ENCODE assay signal across 13 mouse cellular contexts in the genomic region with DNA sequence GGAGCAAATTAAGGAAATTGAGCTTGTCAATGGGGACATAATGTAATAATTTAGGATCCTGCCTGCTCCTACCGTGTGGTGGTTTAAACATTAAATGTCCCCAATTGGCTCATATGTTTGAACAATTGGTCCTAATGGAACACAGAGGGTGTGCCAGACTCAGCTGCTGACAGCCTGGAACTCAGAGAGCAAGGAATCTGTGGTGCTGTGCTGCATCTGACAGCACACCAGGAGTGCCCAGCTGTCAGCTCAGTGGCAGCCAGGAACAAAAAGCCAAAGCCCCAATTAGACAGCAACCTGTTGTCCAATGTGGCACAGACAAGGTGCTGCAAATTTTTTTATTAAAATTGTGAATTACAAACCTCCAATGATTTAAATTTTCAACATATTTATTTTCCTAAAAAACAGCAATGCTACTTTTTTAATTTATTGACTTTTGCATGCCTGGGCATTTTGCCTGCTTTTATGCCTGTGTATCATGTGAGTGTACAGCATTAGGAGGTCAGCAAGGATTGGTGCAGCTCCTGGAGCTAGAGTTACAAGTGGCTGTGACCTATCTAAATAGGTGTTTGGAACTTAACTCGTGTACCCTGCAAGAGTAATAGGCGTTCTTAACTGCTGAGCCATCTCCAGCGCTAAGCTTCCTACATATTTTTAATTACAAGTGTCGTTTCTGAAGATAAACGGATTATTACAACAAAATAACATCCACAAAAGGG.
DNase-seq lines count a peak whose midpoint lies in the region; ATAC-seq lines count a peak whose summit lies in the region.
"Had no signal": no experiment of that assay in that cellular context is flagged by ENCODE, and none has a peak within 500 bp of the region (broad histone marks: within the 10 kb centered on the region; RNA-seq: fewer than 3 reads in every experiment).

No protein-coding gene starts in this region.

- peak; percentile 69; the same call in 1 of the 2 replicates for ATAC-seq in midbrain, embryonic 12.5 days (ENCODE audit: low FRiP score, low read depth)
- ATAC-seq in hindbrain, embryonic 12.5 days (ENCODE audit: low FRiP score): peak; percentile 81
- ATAC-seq: liver, postnatal 0 days had no signal

- no peaks in the 10 kb centered on the region for H3K36me3 ChIP-seq in midbrain, embryonic 12.5 days
- no peaks in the 10 kb centered on the region for H3K36me3 ChIP-seq in midbrain, embryonic 10.5 days
- no peaks in the 10 kb centered on the region for H3K36me3 ChIP-seq in hindbrain, embryonic 12.5 days

- no peaks in the 10 kb centered on the region for H3K27me3 ChIP-seq in midbrain, embryonic 12.5 days
- no peaks in the 10 kb centered on the region for H3K27me3 ChIP-seq in midbrain, embryonic 10.5 days (ENCODE audit: low read depth, poor library complexity, severe bottlenecking)
- no peaks in the 10 kb centered on the region for H3K27me3 ChIP-seq in hindbrain, embryonic 12.5 days

- H3K4me2 ChIP-seq in midbrain, embryonic 12.5 days (replicated peaks): no peak overlapping the region
- no peak overlapping the region for H3K4me2 ChIP-seq in hindbrain, embryonic 12.5 days (replicated peaks)

- H3K27ac ChIP-seq in midbrain, embryonic 12.5 days (replicated peaks): no peak overlapping the region
- no peak overlapping the region for H3K27ac ChIP-seq in midbrain, embryonic 10.5 days (replicated peaks)
- no peak overlapping the region for H3K27ac ChIP-seq in hindbrain, embryonic 12.5 days

- no peak overlapping the region for H3K4me3 ChIP-seq in midbrain, embryonic 12.5 days
- H3K4me3 ChIP-seq in midbrain, embryonic 10.5 days: no peak overlapping the region
- H3K4me3 ChIP-seq in hindbrain, embryonic 12.5 days: no peak overlapping the region

- no peak overlapping the region for H3K9ac ChIP-seq in midbrain, embryonic 12.5 days (replicated peaks)
- no peak overlapping the region for H3K9ac ChIP-seq in hindbrain, embryonic 12.5 days
- H3K9ac ChIP-seq: liver, postnatal 0 days had no signal

- H3K9me3 ChIP-seq in midbrain, embryonic 12.5 days: no peaks in the 10 kb centered on the region
- no peaks in the 10 kb centered on the region for H3K9me3 ChIP-seq in midbrain, embryonic 10.5 days (replicated peaks)
- H3K9me3 ChIP-seq in hindbrain, embryonic 12.5 days (replicated peaks): no peaks in the 10 kb centered on the region

- no peak for DNase-seq in midbrain, embryonic 10.5 days (ENCODE audit: low spot score)
- DNase-seq in layer of hippocampus, postnatal 14 days (ENCODE audit: low spot score in 2 of 2): peak; percentile 57 to 89
- DNase-seq in lung, postnatal 4 days: no peak
- DNase-seq in heart, adult 9 months (ENCODE audit: low spot score in 2 of 2): no peak
- no peak for DNase-seq in MN1 (ENCODE audit: low spot score)
- DNase-seq: adrenal gland, postnatal 25 days; cerebellum, adult 9-11 months; heart, postnatal 36 days; kidney, adult 9 months; liver, postnatal 0 days; thymus, adult 18-20 months had no signal

- no peaks in the 10 kb centered on the region for H3K4me1 ChIP-seq in midbrain, embryonic 12.5 days
- H3K4me1 ChIP-seq in midbrain, embryonic 10.5 days: no peaks in the 10 kb centered on the region
- H3K4me1 ChIP-seq in hindbrain, embryonic 12.5 days: no peaks in the 10 kb centered on the region

- WGBS in midbrain, embryonic 12.5 days: 69% methylated on average over 6 of the region's 6 CpGs
- 78% methylated on average over 6 of the region's 6 CpGs for WGBS in midbrain, embryonic 10.5 days
- 69% methylated on average over 6 of the region's 6 CpGs for WGBS in hindbrain, embryonic 12.5 days

Comparison
In these comparisons a context has a peak if more than half of its experiments do, and no peak if none do; other contexts are left out.
1. DNase-seq: peak in layer of hippocampus, postnatal 14 days (2 of 2); none in midbrain, embryonic 10.5 days (single experiment), lung, postnatal 4 days (0 of 2), heart, adult 9 months (0 of 2) and MN1 (single experiment).